Comparison of ENCODE assay signal across 8 mouse cellular contexts in genomic region chr5:144545653-144546422, GRCm38 (mm10). TPM values are rescaled to one million over a fixed set of nuclear protein-coding genes. Genes with fewer than 3 reads are reported as not detected.
A peak's percentile ranks its signal among the peaks of the same experiment; 100 is the strongest.
DNase-seq lines count a peak whose midpoint lies in the region; ATAC-seq lines count a peak whose summit lies in the region.

Gene Nptx2, plus strand, starts transcription at chr5:144545902.

- H3K9ac ChIP-seq in hindbrain, embryonic 15.5 days = peak within 1 kb of the TSS; percentile 40
- no peak within 1 kb of the TSS for H3K9ac ChIP-seq in lung, embryonic 16.5 days (ENCODE audit: low read length)

- under 1% methylated on average over 98 of the region's 99 CpGs for WGBS in hindbrain, embryonic 15.5 days
- under 1% methylated on average over 85 of the region's 99 CpGs for WGBS in lung, embryonic 16.5 days

- H3K4me3 ChIP-seq in hindbrain, embryonic 15.5 days = peak within 1 kb of the TSS; percentile 40
- H3K4me3 ChIP-seq in lung, embryonic 16.5 days (ENCODE audit: low read length) = peak within 1 kb of the TSS; percentile 38

- DNase-seq in ZHBTc4 (ENCODE audit: low read depth, low spot score) = peak; percentile 98
- peak; percentile 6 to 43 for DNase-seq in gastrocnemius, adult 8-10 months (ENCODE audit: low spot score in 2 of 2)
- peak; percentile 70 to 80 for DNase-seq in layer of hippocampus, postnatal 25 days (ENCODE audit: extremely low spot score in 1 of 2, low spot score in 1 of 2)
- peak; percentile 96 for DNase-seq in retina, postnatal 1 day
- no peak for DNase-seq in spleen, postnatal 14 days (ENCODE audit: low spot score in 2 of 2)

- no peak within 1 kb of the TSS for H3K27ac ChIP-seq in hindbrain, embryonic 15.5 days (replicated peaks)
- no peak within 1 kb of the TSS for H3K27ac ChIP-seq in lung, embryonic 16.5 days (ENCODE audit: low read length)

- ATAC-seq in common myeloid progenitor, adult 5-6 weeks (replicated peaks; ENCODE audit: low read depth, poor library complexity, severe bottlenecking) = peak; percentile 80
- ATAC-seq in hindbrain, embryonic 15.5 days (ENCODE audit: low FRiP score, low read depth) = peak; percentile 95
- peak; percentile 98 for ATAC-seq in lung, embryonic 16.5 days (ENCODE audit: low read depth)

- peaks cover 49% of the 10 kb centered on the region for H3K4me1 ChIP-seq in hindbrain, embryonic 15.5 days (replicated peaks)
- H3K4me1 ChIP-seq in lung, embryonic 16.5 days (replicated peaks; ENCODE audit: control insufficient read depth, insufficient read depth, low read length) = peaks cover 6% of the 10 kb centered on the region; the same call in 1 of the 2 replicates

- H3K27me3 ChIP-seq in hindbrain, embryonic 15.5 days = peaks cover 15% of the 10 kb centered on the region
- H3K27me3 ChIP-seq in lung, embryonic 16.5 days (ENCODE audit: control insufficient read depth, insufficient read depth, low read depth, low read length) = peaks cover 47% of the 10 kb centered on the region

- no peaks in the 10 kb centered on the region for H3K36me3 ChIP-seq in hindbrain, embryonic 15.5 days
- H3K36me3 ChIP-seq in lung, embryonic 16.5 days (ENCODE audit: control insufficient read depth, insufficient read depth, low read length) = no peaks in the 10 kb centered on the region

- peak within 1 kb of the TSS; percentile 70 for H3K4me2 ChIP-seq in hindbrain, embryonic 15.5 days
- peak within 1 kb of the TSS; percentile 56 for H3K4me2 ChIP-seq in lung, embryonic 16.5 days (ENCODE audit: low read depth, low read length)

- H3K9me3 ChIP-seq in hindbrain, embryonic 15.5 days = no peaks in the 10 kb centered on the region
- no peaks in the 10 kb centered on the region for H3K9me3 ChIP-seq in lung, embryonic 16.5 days (ENCODE audit: control insufficient read depth, low read length)

RNA-seq across cellular contexts. Expression of gene Nptx2, which starts in this region (rescaled TPM):
- not detected in 2 replicates for total RNA-seq in common myeloid progenitor, adult 5-6 weeks (2017)
- not detected for total RNA-seq in gastrocnemius, adult 8-10 months (2022)
- polyA plus RNA-seq in hindbrain, embryonic 15.5 days (2015; fragmentation: Nextera tagmentation; extraction: Ambion mirVana) = 5.5 and 7.9 TPM in 2 replicates
- 10 to 100 TPM; 55.4 to 55.5 TPM for total RNA-seq in layer of hippocampus, postnatal 25 days (2021)
- polyA plus RNA-seq in lung, embryonic 16.5 days (2015; fragmentation: Nextera tagmentation; extraction: Ambion mirVana) = 0.10 and 0.20 TPM in 2 replicates

Comparison
In these comparisons a context has a peak if more than half of its experiments do, and no peak if none do; other contexts are left out.
1. RNA of gene Nptx2 (total RNA-seq): 55.4 to 55.5 TPM in layer of hippocampus, postnatal 25 days; not detected in common myeloid progenitor, adult 5-6 weeks and not detected in gastrocnemius, adult 8-10 months; every median in the first group is over 10 times any median in the second.
2. Peak in ATAC-seq in common myeloid progenitor, adult 5-6 weeks; RNA of the gene not detected or under 1 TPM.
3. Peak in DNase-seq in gastrocnemius, adult 8-10 months; RNA of the gene not detected or under 1 TPM.
4. Peak in ATAC-seq, H3K4me3 ChIP-seq and H3K4me2 ChIP-seq in lung, embryonic 16.5 days; RNA of the gene not detected or under 1 TPM.
5. DNase-seq: peak in ZHBTc4 (single experiment), layer of hippocampus, postnatal 25 days (2 of 2) and retina, postnatal 1 day (single experiment); none in spleen, postnatal 14 days (0 of 2).
6. Peak in every context shown above with its lines, with median percentiles within 50 percentile points of each other: ATAC-seq.